Mouse (Mus musculus) forebrain, embryonic 11.5 days (tissue): ENCODE results near the gene Fam136a. TPM values are rescaled to one million over a fixed set of nuclear protein-coding genes. Genes with fewer than 3 reads are reported as not detected.
"Not testable (repeated sequence)": the region's sequence is repeated elsewhere in the genome, so short reads cannot be mapped to it uniquely, and the experiment has no call there.

ENCODE experiments used
- ATAC-seq: fragments of 200-750 bp; cut with Nextera tagmentation; replicated peaks from 2 replicates; pipeline ENCODE4 v1.8.0; 2017; ENCODE audit warnings: moderate TSS enrichment; ENCODE audit not compliant: low FRiP score
- DNase-seq: peaks from one replicate; pipeline ENCODE4 v3.0.0-alpha.2; 2017; ENCODE audit warnings: low spot score
- H3K27ac ChIP-seq: fragments of 300-500 bp; sonication (generic); 2 replicates; pipeline ENCODE4 v1.5.1; 2014; ENCODE audit warnings: low read depth, low read length
- H3K27me3 ChIP-seq: fragments of 300-500 bp; sonication (generic); 2 replicates; pipeline ENCODE4 v1.6.1; 2014; ENCODE audit warnings: mild to moderate bottlenecking, low read length, mixed read lengths; ENCODE audit not compliant: control insufficient read depth, insufficient read depth
- H3K36me3 ChIP-seq: fragments of 300-500 bp; sonication (generic); 2 replicates; pipeline ENCODE4 v1.6.1; 2014; ENCODE audit warnings: mild to moderate bottlenecking, low read length, moderate library complexity, mixed read lengths; ENCODE audit not compliant: control insufficient read depth, insufficient read depth
- H3K4me1 ChIP-seq: fragments of 300-500 bp; sonication (generic); replicated peaks from 2 replicates; pipeline ENCODE4 v1.6.1; 2014; ENCODE audit warnings: low read length, mixed read lengths; ENCODE audit not compliant: control insufficient read depth, insufficient read depth
- H3K4me2 ChIP-seq: fragments of 300-500 bp; sonication (generic); 2 replicates; pipeline ENCODE4 v1.6.1; 2014; ENCODE audit warnings: low read depth, mild to moderate bottlenecking, low read length, moderate library complexity, mixed read lengths; ENCODE audit not compliant: severe bottlenecking
- H3K4me3 ChIP-seq: fragments of 300-500 bp; sonication (generic); 2 replicates; pipeline ENCODE4 v1.5.1; 2014; ENCODE audit warnings: low read depth, low read length
- H3K9ac ChIP-seq: fragments of 300-500 bp; sonication (generic); 2 replicates; pipeline ENCODE4 v1.6.1; 2014; ENCODE audit warnings: low read length
- H3K9me3 ChIP-seq: fragments of 300-500 bp; sonication (generic); 2 replicates; pipeline ENCODE4 v1.6.1; 2016; ENCODE audit warnings: low read length, mixed read lengths; ENCODE audit not compliant: control insufficient read depth
- WGBS: fragments of 180-500 bp; shearing (Covaris S2); extraction: QIAGEN DNeasy Blood & Tissue Kit; methylation state at CpG from one replicate; pipeline ENCODE4 v1.1.7; 2014; 5-methylcytosine and 5-hydroxymethylcytosine counted together
- polyA plus RNA-seq: library from polyadenylated mRNA; unstranded; fragments of >200 nt; fragmentation: Nextera tagmentation; extraction: Ambion mirVana; gene quantifications from 2 replicates; pipeline ENCODE4 v1.2.1, GENCODE M21; 2014

Gene Fam136a
- polyA plus RNA-seq, 1 experiment from 2014 or later = 164 TPM

- H3K4me3 ChIP-seq = no peak overlapping the region
- H3K27ac ChIP-seq = no peak overlapping the region
- H3K9ac ChIP-seq = no peak overlapping the region
- DNase-seq (no peak), ATAC-seq (no peak)
- no peak overlapping the region for H3K4me2 ChIP-seq
- H3K36me3 ChIP-seq = no peaks in the 10 kb centered on the region
- 96% methylated on average over 6 of the region's 6 CpGs for WGBS
- no peaks in the 10 kb centered on the region for H3K27me3 ChIP-seq
- no peaks in the 10 kb centered on the region; the same call in 1 of the 2 replicates for H3K9me3 ChIP-seq
- no peaks in the 10 kb centered on the region for H3K4me1 ChIP-seq
Measured at GRCm38 (mm10) chr6:86329943-86330342, 35.5 kb upstream of the Fam136a start.

GRCm38 (mm10) chr6:86335121-86335849, 30.2 kb upstream of the Fam136a start:
- Histone ChIP-seq H3K9ac (no peak overlapping the region), H3K4me2 (no peak overlapping the region), H3K36me3 (no peaks in the 10 kb centered on the region), H3K9me3 (no peaks in the 10 kb centered on the region; the same call in 1 of the 2 replicates), H3K4me1 (no peaks in the 10 kb centered on the region), H3K4me3 (no peak overlapping the region), H3K27ac (no peak overlapping the region), H3K27me3 (no peaks in the 10 kb centered on the region)
- ATAC-seq (no peak), DNase-seq (no peak)
- 79% methylated on average over 11 of the region's 11 CpGs for WGBS

- no peaks in the 10 kb centered on the region for H3K9me3 ChIP-seq
- H3K36me3 ChIP-seq = no peaks in the 10 kb centered on the region
- H3K4me3 ChIP-seq = no peak overlapping the region
- no peak for ATAC-seq
- no peak overlapping the region for H3K9ac ChIP-seq
- no peak overlapping the region for H3K4me2 ChIP-seq
- WGBS = 67% methylated on average over 5 of the region's 5 CpGs
- no peaks in the 10 kb centered on the region for H3K4me1 ChIP-seq
- no peak for DNase-seq
- H3K27ac ChIP-seq = no peak overlapping the region
- H3K27me3 ChIP-seq = no peaks in the 10 kb centered on the region
Measured at GRCm38 (mm10) chr6:86335860-86336259, 29.6 kb upstream of the Fam136a start.

- H3K4me1 ChIP-seq, H3K4me2 ChIP-seq, H3K9ac ChIP-seq, DNase-seq, ATAC-seq, H3K36me3 ChIP-seq, H3K27me3 ChIP-seq, H3K27ac ChIP-seq, H3K4me3 ChIP-seq, H3K9me3 ChIP-seq: not testable (repeated sequence)
- 78% methylated on average over 4 of the region's 4 CpGs for WGBS
Measured at GRCm38 (mm10) chr6:86336340-86336739, 29.1 kb upstream of the Fam136a start.

- peak overlapping the region; percentile 21; the same call in 1 of the 2 replicates for H3K4me2 ChIP-seq
- no peaks in the 10 kb centered on the region; the same call in 1 of the 2 replicates for H3K4me1 ChIP-seq
- H3K9me3 ChIP-seq = no peaks in the 10 kb centered on the region
- WGBS = 21% methylated on average over 7 of the region's 7 CpGs
- H3K9ac ChIP-seq = no peak overlapping the region
- H3K4me3 ChIP-seq = no peak overlapping the region
- H3K27me3 ChIP-seq = no peaks in the 10 kb centered on the region
- ATAC-seq = no peak
- no peak overlapping the region for H3K27ac ChIP-seq
- DNase-seq = no peak
- no peaks in the 10 kb centered on the region for H3K36me3 ChIP-seq
Measured at GRCm38 (mm10) chr6:86343656-86344055, 21.8 kb upstream of the Fam136a start.

- Histone ChIP-seq H3K27ac (no peak overlapping the region), H3K36me3 (no peaks in the 10 kb centered on the region), H3K4me1 (no peaks in the 10 kb centered on the region; the same call in 1 of the 2 replicates), H3K9me3 (no peaks in the 10 kb centered on the region), H3K27me3 (no peaks in the 10 kb centered on the region), H3K4me2 (no peak overlapping the region), H3K4me3 (no peak overlapping the region), H3K9ac (no peak overlapping the region)
- 82% methylated on average over 2 of the region's 2 CpGs for WGBS
- DNase-seq (no peak), ATAC-seq (no peak)
Measured at GRCm38 (mm10) chr6:86346063-86346462, 19.4 kb upstream of the Fam136a start.

- no peaks in the 10 kb centered on the region for H3K36me3 ChIP-seq
- H3K9me3 ChIP-seq = no peaks in the 10 kb centered on the region
- WGBS = 53% methylated on average over 7 of the region's 7 CpGs
- ATAC-seq (no peak), DNase-seq (no peak)
- H3K27me3 ChIP-seq = no peaks in the 10 kb centered on the region
- H3K4me3 ChIP-seq = no peak overlapping the region
- H3K9ac ChIP-seq = no peak overlapping the region; the same call in 1 of the 2 replicates
- no peaks in the 10 kb centered on the region for H3K4me1 ChIP-seq
- H3K4me2 ChIP-seq = no peak overlapping the region
- no peak overlapping the region for H3K27ac ChIP-seq
Measured at GRCm38 (mm10) chr6:86349257-86349656, 16.2 kb upstream of the Fam136a start.

GRCm38 (mm10) chr6:86354948-86355347, 10.5 kb upstream of the Fam136a start:
- DNase-seq (no peak), ATAC-seq (no peak)
- H3K36me3 ChIP-seq = no peaks in the 10 kb centered on the region
- no peak overlapping the region for H3K27ac ChIP-seq
- no peak overlapping the region for H3K4me3 ChIP-seq
- H3K4me1 ChIP-seq = no peaks in the 10 kb centered on the region
- H3K4me2 ChIP-seq = no peak overlapping the region
- WGBS = 55% methylated on average over 3 of the region's 3 CpGs
- no peak overlapping the region for H3K9ac ChIP-seq
- no peaks in the 10 kb centered on the region for H3K27me3 ChIP-seq
- no peaks in the 10 kb centered on the region for H3K9me3 ChIP-seq

GRCm38 (mm10) chr6:86356956-86357355, 8.5 kb upstream of the Fam136a start:
- Histone ChIP-seq H3K36me3 (no peaks in the 10 kb centered on the region), H3K27me3 (no peaks in the 10 kb centered on the region), H3K27ac (no peak overlapping the region), H3K4me3 (no peak overlapping the region), H3K9me3 (no peaks in the 10 kb centered on the region), H3K4me2 (no peak overlapping the region), H3K9ac (no peak overlapping the region), H3K4me1 (no peaks in the 10 kb centered on the region)
- DNase-seq (no peak), ATAC-seq (no peak)
- 79% methylated on average over 9 of the region's 9 CpGs for WGBS
